Mouse (Mus musculus) brain, adult 2 months (tissue): ENCODE measurements around the gene Agbl3.

Source experiments
- DNase-seq: peaks from one replicate; pipeline ENCODE4 v3.0.0; 2011; ENCODE audit warnings: low read depth, low spot score

Agbl3 gene

GRCm38 (mm10) chr6:34797887-34798286, 17.7 kb downstream of the Agbl3 start:
- no peak for DNase-seq

DNA sequence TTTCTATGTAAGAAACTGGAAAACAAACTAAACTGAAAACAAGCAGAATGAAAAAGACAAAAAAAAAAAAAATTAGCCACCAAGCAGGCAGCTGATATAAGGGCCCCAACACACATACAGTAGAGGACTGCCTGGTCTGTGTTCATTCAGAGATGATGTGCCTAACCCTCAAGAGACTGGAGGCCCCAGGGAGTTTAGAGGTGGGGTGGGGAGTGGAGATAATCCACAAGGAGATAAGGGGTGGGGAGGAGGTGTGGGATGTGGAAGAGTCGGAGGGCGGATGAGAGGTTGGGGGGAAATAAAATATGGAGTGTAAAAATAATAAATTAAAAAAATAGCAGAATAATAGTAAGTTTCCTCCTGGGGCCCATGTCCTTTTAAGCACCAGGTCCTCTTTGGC, 25.4 kb downstream of the Agbl3 start:
- no peak for DNase-seq

DNA sequence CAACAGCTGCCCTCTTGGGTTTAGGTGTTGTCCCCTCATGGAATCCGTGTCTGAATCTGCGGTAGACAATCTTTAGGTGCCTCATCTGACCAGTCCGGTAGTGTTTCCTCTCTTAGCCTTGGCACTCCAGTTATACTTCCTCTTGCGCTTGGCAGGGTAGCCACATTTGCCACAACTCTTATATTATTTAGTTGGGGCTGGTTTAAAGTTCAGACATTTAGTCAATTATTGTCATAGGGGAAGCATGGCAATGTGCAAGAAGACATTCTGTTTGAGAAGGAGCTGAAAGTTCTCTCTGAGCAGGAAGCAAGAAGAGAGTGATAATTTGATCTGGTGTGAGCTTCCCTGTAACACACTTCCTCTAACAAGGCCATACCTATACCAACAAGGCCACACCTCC, 30.4 kb downstream of the Agbl3 start:
- DNase-seq = no peak

- peak; percentile 68 for DNase-seq
Measured at GRCm38 (mm10) chr6:34824406-34824805, 44.2 kb downstream of the Agbl3 start.

DNA sequence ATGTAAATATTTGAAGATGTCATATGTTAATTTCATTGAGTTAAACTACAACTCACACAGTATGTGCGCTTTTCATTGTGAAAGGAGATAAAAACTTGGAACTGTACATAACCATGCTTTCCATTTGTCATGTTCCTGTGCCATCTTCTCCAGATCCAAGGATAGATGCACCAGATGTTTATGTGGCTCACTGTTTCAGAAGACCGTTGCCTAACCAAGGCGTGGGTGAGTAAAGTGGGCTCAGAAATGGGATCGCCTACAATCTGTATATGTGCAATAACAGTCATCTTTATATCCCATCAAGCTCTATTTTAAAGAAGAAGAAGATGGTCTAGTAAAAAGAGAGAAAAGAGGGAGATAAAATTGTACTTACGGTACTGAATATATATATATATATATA, 52.1 kb downstream of the Agbl3 start:
- peak; percentile 78 for DNase-seq

DNA sequence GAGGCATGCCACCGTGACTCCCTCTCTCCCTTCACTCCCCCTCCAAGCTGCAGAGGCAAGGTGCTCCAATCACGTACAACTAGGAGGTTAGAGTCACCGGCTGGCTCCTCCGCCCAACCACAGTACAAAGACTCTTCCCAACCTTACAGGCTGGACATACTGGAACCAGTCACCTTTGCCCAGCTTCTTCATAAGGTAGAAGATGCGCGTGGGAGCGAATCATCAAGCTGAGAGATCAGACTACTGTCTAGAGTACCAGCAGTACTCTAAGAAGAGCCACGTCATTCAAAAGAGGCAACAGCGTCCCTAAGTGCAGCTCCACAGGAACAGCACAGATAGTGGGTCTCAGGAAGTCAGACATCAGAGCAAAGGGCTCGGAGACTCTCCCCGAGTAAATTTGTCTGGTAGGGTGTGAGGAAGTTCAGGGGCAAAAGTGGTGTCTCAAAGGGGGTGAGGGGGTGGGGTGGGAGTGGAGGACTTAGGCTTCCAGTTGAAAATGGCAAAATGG, 81.4 kb downstream of the Agbl3 start:
- DNase-seq = no peak

- DNase-seq = no peak
Measured at GRCm38 (mm10) chr6:34862381-34862780, 82.1 kb downstream of the Agbl3 start.

DNA sequence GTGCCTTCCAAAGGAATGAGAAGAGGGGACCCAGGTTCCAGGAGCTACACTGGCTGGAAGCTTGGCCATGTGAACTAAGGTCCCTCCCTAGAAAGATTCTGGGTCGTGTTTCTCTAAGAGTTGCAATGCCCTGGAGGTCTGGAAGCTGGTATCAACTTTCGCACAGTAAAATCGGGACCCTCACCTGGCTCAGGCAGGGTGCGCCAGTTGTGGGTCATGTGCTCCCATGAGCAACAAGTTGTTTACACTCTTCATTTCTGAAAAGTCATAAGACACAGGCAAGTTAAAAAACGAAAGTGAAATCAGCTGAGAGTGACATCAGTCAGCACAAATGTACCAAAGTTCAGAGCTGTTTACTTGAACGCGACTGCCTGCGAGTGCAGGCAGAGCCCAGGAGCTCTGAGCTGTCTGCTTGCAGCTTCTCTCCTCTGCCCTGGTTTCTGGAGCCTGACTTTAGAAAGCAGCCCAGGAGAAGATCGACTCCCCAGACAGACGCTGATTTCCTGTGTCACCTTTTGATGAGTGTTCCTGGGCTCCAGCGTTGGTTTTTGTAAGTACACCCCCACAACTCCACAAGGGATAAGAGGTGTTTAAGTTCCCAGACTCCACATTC, 82.7 kb downstream of the Agbl3 start, which contains the start of gene Tmem140:
Gene Tmem140 (plus strand): TSS at position 356 of the 613 bp plus-strand sequence.
- DNase-seq = no peak

- no peak for DNase-seq
Measured at GRCm38 (mm10) chr6:34863786-34864514, 83.7 kb downstream of the Agbl3 start.

DNA sequence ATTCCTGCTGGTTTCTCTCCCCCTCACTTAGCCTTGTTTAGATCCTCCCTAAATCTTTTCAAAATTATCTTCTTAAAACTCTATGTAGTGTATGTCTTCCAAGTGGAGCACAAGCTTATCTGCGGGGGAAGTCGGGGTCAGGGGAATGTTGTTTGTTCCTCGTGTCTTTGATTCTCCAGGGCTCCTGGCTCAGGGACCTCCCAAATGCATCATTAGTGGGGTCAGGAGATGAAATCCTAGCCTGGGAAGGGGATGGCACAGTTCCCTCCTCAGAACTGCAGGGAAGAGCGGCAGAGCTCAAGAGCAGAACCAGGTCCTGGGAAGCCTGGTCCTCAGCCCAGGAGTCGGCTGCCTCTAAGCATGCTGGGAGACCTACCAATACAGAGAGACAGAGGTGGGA, 85.0 kb downstream of the Agbl3 start:
- DNase-seq = no peak

GRCm38 (mm10) chr6:34865711-34866593, 85.7 kb downstream of the Agbl3 start:
- DNase-seq = no peak

DNA sequence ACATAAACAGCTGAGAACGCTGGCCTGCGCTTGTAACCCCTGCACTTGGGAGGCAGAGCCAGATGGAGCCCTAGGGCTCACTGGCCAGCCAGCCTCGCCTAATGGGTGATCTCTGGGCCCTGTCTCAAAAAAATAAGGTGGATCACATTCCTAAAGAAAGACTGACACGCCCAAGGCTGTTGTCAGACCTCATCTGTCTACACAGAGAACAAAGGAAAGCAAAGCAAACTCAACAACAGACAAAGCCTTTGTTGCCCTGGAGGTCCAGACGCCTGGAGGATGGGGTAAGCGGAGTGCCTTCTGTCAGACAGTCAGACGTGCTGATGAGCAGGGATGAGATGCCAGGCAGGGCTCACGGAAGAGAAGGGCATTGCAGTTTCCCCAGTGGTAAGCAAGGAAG, 86.6 kb downstream of the Agbl3 start:
- DNase-seq = no peak

GRCm38 (mm10) chr6:34867301-34867994, 87.2 kb downstream of the Agbl3 start:
- DNase-seq = no peak

DNA sequence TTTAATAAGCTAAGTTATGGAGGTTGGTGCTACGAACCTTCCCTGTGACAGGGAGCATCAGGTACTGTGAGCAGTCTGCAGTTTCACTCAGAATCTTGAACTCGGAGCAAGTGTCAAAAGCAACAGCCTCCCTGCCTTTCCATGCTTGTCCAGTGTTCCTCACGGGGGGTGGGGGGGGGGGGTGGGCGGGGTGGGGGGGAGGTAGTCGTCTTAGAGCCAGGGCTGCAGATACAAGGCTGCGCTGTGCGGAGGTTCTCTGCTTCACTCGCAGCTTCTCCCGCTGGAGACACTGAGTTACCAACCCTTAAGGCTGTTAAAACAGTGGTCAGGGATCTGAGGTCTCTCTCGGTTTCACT, 87.7 kb downstream of the Agbl3 start:
- no peak for DNase-seq

DNA sequence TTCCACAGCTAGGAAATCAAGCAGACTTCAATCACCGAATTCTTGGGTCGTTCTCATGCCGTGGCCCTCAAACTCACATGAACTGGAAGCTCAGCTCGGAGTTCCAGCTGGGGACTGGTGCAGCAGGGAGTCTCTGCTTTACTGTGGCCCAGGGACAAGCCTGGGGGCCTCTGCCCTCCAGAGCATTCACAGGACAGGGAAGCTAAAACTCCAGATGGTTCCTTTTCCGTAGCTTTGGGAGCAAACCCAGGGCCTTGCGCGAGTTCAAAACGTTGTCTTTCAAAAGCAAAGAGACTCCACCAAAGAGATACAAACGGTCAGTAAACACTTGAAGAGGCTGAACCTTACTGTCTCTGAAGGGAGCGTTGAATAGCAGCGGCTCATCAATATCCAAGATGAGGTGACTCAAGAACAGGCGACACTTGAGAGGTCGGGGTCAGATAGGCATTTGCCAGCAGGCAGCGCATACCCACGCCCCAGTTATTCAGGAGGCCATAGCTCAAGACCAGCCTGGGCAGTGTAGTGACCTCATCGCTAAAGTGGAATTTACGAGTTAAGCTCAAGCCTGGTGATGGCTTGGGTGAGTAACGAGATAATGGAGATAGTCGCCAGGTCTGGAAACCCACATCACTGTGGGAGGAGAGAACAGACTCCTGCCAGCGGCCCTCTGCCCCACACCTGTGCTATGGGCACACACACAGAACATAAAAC, 88.4 kb downstream of the Agbl3 start:
- DNase-seq = no peak

DNA sequence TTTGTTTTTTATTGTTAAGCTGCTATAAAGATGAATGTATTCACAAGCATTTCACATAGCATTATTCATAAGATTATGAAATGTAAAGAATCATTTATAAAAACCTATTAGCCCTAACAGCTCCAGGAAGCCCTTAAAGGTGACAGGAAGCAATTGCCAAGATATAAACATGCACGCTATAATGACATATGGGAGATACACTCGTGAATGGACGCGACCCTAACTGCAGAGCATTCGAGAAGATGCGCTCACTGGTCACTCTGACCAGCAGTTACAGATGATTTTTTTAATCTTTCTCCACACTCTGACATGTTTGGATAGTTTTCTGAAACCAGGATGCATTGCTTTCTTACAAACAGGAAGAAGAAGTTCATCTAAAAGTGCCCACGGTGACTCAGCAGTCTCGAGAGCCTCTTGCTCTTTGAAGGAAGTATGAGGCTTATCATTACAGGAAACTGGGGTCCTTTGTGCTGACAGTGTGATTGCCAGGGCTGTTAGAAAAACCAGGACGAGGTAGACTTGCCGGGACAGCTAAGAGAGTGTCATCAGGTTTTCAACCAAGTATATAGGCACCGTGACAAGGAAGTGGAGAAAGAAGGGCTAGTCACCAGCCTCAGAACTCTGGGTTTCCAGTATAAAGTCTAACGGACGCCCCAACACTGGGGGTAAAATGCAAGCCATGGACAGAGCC, 89.1 kb downstream of the Agbl3 start:
- DNase-seq = no peak

DNA sequence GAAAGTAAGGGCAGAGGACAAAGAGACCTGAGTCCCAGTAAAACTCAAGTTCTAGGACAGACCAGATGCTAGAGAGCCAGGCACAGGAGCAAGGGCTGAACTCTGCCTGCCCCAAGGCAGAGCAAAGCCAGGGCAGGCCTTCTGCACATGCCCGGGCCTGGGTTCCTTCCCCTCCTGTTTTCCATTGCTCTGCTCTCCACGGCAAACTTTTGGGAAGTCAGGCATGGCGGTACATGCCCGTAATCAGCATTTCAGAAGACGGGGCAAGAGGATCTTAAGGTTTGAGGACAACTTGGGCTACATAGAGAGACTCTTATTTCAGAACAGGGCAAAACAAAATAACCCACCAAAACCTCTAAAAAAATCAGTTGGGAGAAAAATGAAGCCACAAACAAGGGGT, 89.9 kb downstream of the Agbl3 start:
- DNase-seq = no peak

- no peak for DNase-seq
Measured at GRCm38 (mm10) chr6:34870724-34871123, 90.5 kb downstream of the Agbl3 start.

DNA sequence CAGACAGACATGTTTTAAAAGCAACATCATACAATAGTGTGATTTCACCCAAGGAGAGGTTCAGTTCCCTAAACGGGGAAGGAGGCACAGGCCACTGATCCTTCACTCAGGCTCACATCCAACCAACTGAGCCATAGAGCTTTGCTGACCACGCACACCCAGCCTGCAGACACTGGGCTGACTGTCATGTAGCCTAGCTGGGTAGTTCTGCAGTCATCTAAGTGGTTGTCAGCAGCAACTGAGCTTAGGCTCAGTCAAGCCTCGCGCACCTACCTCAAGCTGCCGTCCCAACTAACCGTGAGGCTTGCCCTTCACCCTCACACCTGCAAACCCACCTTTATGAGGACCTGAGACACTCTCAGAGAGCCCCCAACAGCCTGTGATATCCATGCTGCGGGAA, 91.7 kb downstream of the Agbl3 start:
- DNase-seq = peak; percentile 30

DNA sequence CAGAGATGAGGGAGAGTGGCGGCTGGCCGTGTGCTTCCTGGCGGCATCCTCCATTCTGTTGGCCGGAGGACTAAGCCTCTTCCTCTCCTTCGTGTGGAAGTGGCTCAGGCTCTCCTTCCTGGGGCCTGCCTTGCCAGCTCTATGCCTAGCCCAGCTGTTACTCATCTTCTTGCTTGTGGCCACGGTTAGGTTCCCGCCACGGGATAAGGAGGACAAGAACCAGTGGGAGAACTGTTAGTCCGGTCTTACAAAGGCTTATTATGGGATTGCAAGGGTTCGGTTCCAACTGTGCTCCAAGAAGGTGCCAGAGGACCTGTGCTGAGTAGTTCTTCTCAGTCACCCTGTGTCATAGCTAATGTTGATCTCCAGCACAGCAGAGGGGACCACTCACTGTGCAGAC, 92.6 kb downstream of the Agbl3 start:
- no peak for DNase-seq
